Mouse (Mus musculus): ENCODE results near the gene Lhfpl2. TPM values are rescaled to one million over a fixed set of nuclear protein-coding genes. Genes with fewer than 3 reads are reported as not detected.

Gene Lhfpl2
- polyA plus RNA-seq, 1 experiment from 2014 or later, result 4.3 TPM

GRCm38 (mm10) chr13:94115476-94115875 lies 57.9 kb downstream of the Lhfpl2 start:
- TF ChIP-seq CTCF (IDR thresholded peaks at IDR 0.05; ENCODE audit: low read depth) (no peak), EP300 (IDR thresholded peaks at IDR 0.05; ENCODE audit: low read depth) (no peak)
- H3K4me2 ChIP-seq (ENCODE audit: low read depth, low read length), result no peak overlapping the region
- DNase-seq (peak; percentile 31), ATAC-seq (no peak)
- H3K27ac ChIP-seq (ENCODE audit: low read depth), result no peak overlapping the region
- no peak overlapping the region for H3K4me3 ChIP-seq (ENCODE audit: low read depth, low read length)
- 49% methylated on average over 4 of the region's 4 CpGs for whole genome bisulfite sequencing (ENCODE audit: insufficient replicate concordance)
- H3K4me1 ChIP-seq (ENCODE audit: insufficient read depth), result no peaks in the 10 kb centered on the region
- H3K36me3 ChIP-seq (replicated peaks; ENCODE audit: insufficient read depth, low read length), result 0 out of 2 replicates have a peak, but pooled peaks cover 3% of the 10 kb centered on the region
- no peak overlapping the region for H3K9ac ChIP-seq (replicated peaks)
- H3K27me3 ChIP-seq (ENCODE audit: insufficient read depth, low read length), result no peaks in the 10 kb centered on the region
- peaks cover 8% of the 10 kb centered on the region; the same call in 1 of the 2 replicates for H3K9me3 ChIP-seq (ENCODE audit: low read length)

- 0 out of 2 replicates have a peak, but pooled peaks cover 3% of the 10 kb centered on the region for H3K36me3 ChIP-seq (replicated peaks; ENCODE audit: insufficient read depth, low read length)
- no peak for DNase-seq
- peak overlapping the region; percentile 30; the same call in 1 of the 2 replicates for H3K4me2 ChIP-seq (ENCODE audit: low read depth, low read length)
- 33% methylated on average over 13 of the region's 13 CpGs for WGBS (ENCODE audit: insufficient replicate concordance)
- no peaks in the 10 kb centered on the region for H3K27me3 ChIP-seq (ENCODE audit: insufficient read depth, low read length)
- TF ChIP-seq EP300 (IDR thresholded peaks at IDR 0.05; ENCODE audit: low read depth), result no peak
- no peak for TF ChIP-seq CTCF (IDR thresholded peaks at IDR 0.05; ENCODE audit: low read depth)
- ATAC-seq, result no peak
- H3K27ac ChIP-seq (ENCODE audit: low read depth), result no peak overlapping the region
- H3K4me3 ChIP-seq (ENCODE audit: low read depth, low read length), result no peak overlapping the region
- no peaks in the 10 kb centered on the region for H3K4me1 ChIP-seq (ENCODE audit: insufficient read depth)
- peaks cover 6% of the 10 kb centered on the region; the same call in 1 of the 2 replicates for H3K9me3 ChIP-seq (ENCODE audit: low read length)
- no peak overlapping the region for H3K9ac ChIP-seq (replicated peaks)
These were observed 59.3 kb downstream of the Lhfpl2 start for GRCm38 (mm10) chr13:94116705-94117410.

DNA sequence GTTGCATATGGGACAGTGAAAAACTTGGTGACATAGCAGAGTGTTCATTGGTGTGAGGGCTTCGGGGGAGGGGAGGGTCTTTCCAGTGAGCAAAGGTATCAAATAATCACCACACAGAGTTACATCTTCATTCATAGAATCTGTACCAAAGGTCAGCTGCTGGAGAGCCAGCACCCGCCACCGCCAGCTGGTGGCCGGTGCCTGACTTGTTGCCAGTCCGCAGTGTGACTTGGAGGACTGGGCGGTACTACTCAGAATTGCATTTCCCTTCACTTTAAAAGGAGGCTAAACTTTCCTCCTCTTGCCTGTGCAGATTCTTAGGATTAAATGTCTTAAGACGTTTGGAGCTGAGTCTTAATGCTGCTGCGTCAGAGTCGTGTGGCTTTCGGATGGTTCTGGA lies 59.9 kb downstream of the Lhfpl2 start:
- Histone ChIP-seq H3K4me1 (ENCODE audit: insufficient read depth) (no peaks in the 10 kb centered on the region), H3K4me2 (ENCODE audit: low read depth, low read length) (no peak overlapping the region), H3K36me3 (replicated peaks; ENCODE audit: insufficient read depth, low read length) (0 out of 2 replicates have a peak, but pooled peaks cover 3% of the 10 kb centered on the region), H3K27me3 (ENCODE audit: insufficient read depth, low read length) (no peaks in the 10 kb centered on the region), H3K9ac (replicated peaks) (no peak overlapping the region), H3K27ac (ENCODE audit: low read depth) (no peak overlapping the region), H3K9me3 (ENCODE audit: low read length) (0 out of 2 replicates have a peak, but pooled peaks cover 4% of the 10 kb centered on the region), H3K4me3 (ENCODE audit: low read depth, low read length) (no peak overlapping the region)
- 89% methylated on average over 10 of the region's 10 CpGs for WGBS (ENCODE audit: insufficient replicate concordance)
- no peak for TF ChIP-seq EP300 (IDR thresholded peaks at IDR 0.05; ENCODE audit: low read depth)
- no peak for TF ChIP-seq CTCF (IDR thresholded peaks at IDR 0.05; ENCODE audit: low read depth)
- no peak for DNase-seq
- no peak for ATAC-seq

GRCm38 (mm10) chr13:94118091-94118490 lies 60.5 kb downstream of the Lhfpl2 start:
- Histone ChIP-seq H3K4me3 (ENCODE audit: low read depth, low read length) (no peak overlapping the region), H3K9ac (replicated peaks) (no peak overlapping the region), H3K9me3 (ENCODE audit: low read length) (0 out of 2 replicates have a peak, but pooled peaks cover 4% of the 10 kb centered on the region), H3K27ac (ENCODE audit: low read depth) (no peak overlapping the region), H3K4me2 (ENCODE audit: low read depth, low read length) (no peak overlapping the region), H3K4me1 (ENCODE audit: insufficient read depth) (no peaks in the 10 kb centered on the region), H3K36me3 (replicated peaks; ENCODE audit: insufficient read depth, low read length) (0 out of 2 replicates have a peak, but pooled peaks cover 3% of the 10 kb centered on the region), H3K27me3 (ENCODE audit: insufficient read depth, low read length) (no peaks in the 10 kb centered on the region)
- ATAC-seq (no peak), DNase-seq (no peak)
- 92% methylated on average over 1 of the region's 1 CpGs for WGBS (ENCODE audit: insufficient replicate concordance)
- TF ChIP-seq EP300 (IDR thresholded peaks at IDR 0.05; ENCODE audit: low read depth) (no peak), CTCF (IDR thresholded peaks at IDR 0.05; ENCODE audit: low read depth) (peak; percentile 52)

DNA sequence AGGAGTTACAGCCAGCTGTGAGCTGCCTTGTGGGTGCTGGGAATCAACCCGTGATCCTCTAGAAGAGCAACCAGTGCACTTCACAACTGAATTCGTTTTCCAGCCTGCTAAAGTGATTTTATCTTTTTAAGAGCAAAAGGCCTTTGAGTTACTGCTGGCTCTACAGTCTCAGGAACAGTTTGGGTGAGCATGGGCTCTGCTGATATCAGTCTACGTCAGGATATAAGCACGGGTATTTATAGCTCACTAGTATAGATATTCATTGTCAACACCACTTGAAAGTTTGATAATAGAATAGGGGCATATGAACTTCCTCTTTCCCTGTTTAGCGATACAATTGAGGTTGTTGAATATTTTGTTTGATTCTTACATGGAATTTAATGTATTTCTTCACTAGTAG lies 61.7 kb downstream of the Lhfpl2 start:
- H3K4me1 ChIP-seq (ENCODE audit: insufficient read depth), result no peaks in the 10 kb centered on the region
- no peak overlapping the region for H3K4me3 ChIP-seq (ENCODE audit: low read depth, low read length)
- no peak overlapping the region for H3K9ac ChIP-seq (replicated peaks)
- no peak overlapping the region for H3K4me2 ChIP-seq (ENCODE audit: low read depth, low read length)
- no peak for ATAC-seq
- 0 out of 2 replicates have a peak, but pooled peaks cover 4% of the 10 kb centered on the region for H3K9me3 ChIP-seq (ENCODE audit: low read length)
- WGBS (ENCODE audit: insufficient replicate concordance), result 42% methylated on average over 5 of the region's 5 CpGs
- DNase-seq, result no peak
- H3K36me3 ChIP-seq (replicated peaks; ENCODE audit: insufficient read depth, low read length), result 0 out of 2 replicates have a peak, but pooled peaks cover 3% of the 10 kb centered on the region
- no peak for TF ChIP-seq CTCF (IDR thresholded peaks at IDR 0.05; ENCODE audit: low read depth)
- TF ChIP-seq EP300 (IDR thresholded peaks at IDR 0.05; ENCODE audit: low read depth), result peak; percentile 49
- H3K27me3 ChIP-seq (ENCODE audit: insufficient read depth, low read length), result no peaks in the 10 kb centered on the region
- H3K27ac ChIP-seq (ENCODE audit: low read depth), result no peak overlapping the region

DNA sequence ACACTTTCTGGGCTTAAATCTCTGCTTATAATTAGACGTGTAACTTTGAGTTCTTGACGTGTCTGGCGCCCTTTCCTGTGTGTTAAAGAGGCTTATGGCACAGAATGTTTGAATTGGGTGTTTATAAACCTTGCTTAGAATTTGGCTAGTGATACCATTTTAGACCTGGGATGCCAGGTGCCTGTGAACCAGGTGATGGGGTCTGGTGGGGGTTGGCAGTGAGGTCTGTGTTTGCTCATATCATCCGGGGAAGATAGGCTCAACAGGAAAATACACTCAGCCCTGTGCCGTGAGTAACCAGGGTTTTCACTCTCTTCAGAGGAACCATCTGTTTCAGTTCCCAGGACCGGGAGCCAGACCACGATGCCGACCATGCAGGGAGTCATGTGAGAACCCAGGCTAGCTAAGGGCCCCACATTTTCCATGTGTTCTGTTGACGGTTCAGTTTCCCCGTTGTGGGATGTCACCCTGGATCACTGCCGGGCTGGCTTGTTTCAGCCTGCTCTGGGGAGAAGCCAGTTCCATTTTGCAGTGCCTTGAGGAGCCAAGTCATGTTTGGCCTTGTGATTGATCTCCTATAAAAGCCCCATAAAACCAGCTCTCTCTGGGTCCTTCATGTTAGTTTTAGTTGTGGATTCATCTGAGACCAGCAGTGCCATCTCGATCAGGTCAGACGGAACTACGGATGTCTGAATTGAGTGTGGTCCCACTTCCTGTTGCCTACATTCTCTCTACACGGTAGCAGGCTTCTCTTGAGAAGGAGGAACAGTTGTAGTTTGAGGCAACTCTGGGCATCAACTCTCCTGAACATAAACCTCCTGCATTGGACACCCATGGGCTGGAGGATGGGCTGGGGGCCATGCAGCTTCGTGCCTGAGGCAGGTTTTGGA lies 65.4 kb downstream of the Lhfpl2 start:
- WGBS (ENCODE audit: insufficient replicate concordance), result 63% methylated on average over 16 of the region's 16 CpGs
- no peak for DNase-seq
- H3K4me3 ChIP-seq (ENCODE audit: low read depth, low read length), result no peak overlapping the region

More for the DNA sequence above, 65.4 kb downstream of the Lhfpl2 start:
- Histone ChIP-seq H3K27ac (ENCODE audit: low read depth) (no peak overlapping the region), H3K9ac (replicated peaks) (no peak overlapping the region), H3K36me3 (replicated peaks; ENCODE audit: insufficient read depth, low read length) (0 out of 2 replicates have a peak, but pooled peaks cover under 1% of the 10 kb centered on the region), H3K27me3 (ENCODE audit: insufficient read depth, low read length) (no peaks in the 10 kb centered on the region), H3K4me1 (ENCODE audit: insufficient read depth) (no peaks in the 10 kb centered on the region), H3K4me2 (ENCODE audit: low read depth, low read length) (no peak overlapping the region), H3K9me3 (ENCODE audit: low read length) (0 out of 2 replicates have a peak, but pooled peaks cover under 1% of the 10 kb centered on the region)
- no peak for ATAC-seq
- TF ChIP-seq EP300 (IDR thresholded peaks at IDR 0.05; ENCODE audit: low read depth) (no peak), CTCF (IDR thresholded peaks at IDR 0.05; ENCODE audit: low read depth) (no peak)
